In the genomic region with DNA sequence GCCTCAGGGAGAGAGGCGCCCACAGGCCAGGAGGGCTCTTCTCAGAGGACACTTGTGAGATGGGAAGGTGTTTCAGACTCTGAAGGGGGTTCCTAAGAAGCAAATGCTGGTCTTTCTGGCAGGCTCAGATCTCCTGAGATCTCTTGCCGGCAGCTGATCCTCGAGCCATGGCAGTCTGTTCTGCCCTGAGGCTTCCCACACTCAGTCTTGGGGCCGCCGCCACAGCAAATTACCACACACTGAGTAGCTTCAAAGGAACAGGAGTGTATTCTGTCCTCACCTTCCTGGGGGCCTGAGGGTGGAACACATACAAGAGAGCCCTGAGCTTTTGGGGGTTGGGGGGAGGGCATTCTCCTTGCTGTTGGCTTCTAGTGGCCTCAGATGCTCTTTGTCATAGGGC, we compare ENCODE assay signal across 14 mouse cellular contexts. TPM values are rescaled to one million over a fixed set of nuclear protein-coding genes. Genes with fewer than 3 reads are reported as not detected.
A peak's percentile ranks its signal among the peaks of the same experiment; 100 is the strongest.
DNase-seq lines count a peak whose midpoint lies in the region; ATAC-seq and TF ChIP-seq lines count a peak whose summit lies in the region.
"Had no signal": no experiment of that assay in that cellular context is flagged by ENCODE, and none has a peak within 500 bp of the region (broad histone marks: within the 10 kb centered on the region; RNA-seq: fewer than 3 reads in every experiment).

No protein-coding gene starts in this region.

- H3K27me3 ChIP-seq in hindbrain, embryonic 11.5 days (ENCODE audit: control insufficient read depth, insufficient read depth, low read length): no peaks in the 10 kb centered on the region
- H3K27me3 ChIP-seq in midbrain, embryonic 12.5 days: no peaks in the 10 kb centered on the region
- H3K27me3 ChIP-seq: liver, embryonic 13.5 days had no signal

- intact Hi-C loops in left cerebral cortex, adult 2 months (cut with DNase I): loop anchor here (5.0 kb wide), 2 partner anchors 33 to 53 kb away; partner anchors contain the start of gene Rab6b
- intact Hi-C loops in left cerebral cortex, postnatal 14 days (cut with DNase I): no loop called here

- no peaks in the 10 kb centered on the region for H3K9me3 ChIP-seq in hindbrain, embryonic 11.5 days (ENCODE audit: control insufficient read depth, low read length)
- no peaks in the 10 kb centered on the region for H3K9me3 ChIP-seq in midbrain, embryonic 12.5 days
- H3K9me3 ChIP-seq: limb, embryonic 10.5 days; liver, embryonic 13.5 days had no signal

- 49% methylated on average over 5 of the region's 5 CpGs for WGBS in hindbrain, embryonic 11.5 days
- 45% methylated on average over 5 of the region's 5 CpGs for WGBS in midbrain, embryonic 12.5 days

- H3K4me1 ChIP-seq in hindbrain, embryonic 11.5 days (replicated peaks; ENCODE audit: control insufficient read depth, insufficient read depth, low read length): peaks cover 8% of the 10 kb centered on the region
- H3K4me1 ChIP-seq in midbrain, embryonic 12.5 days: peaks cover 50% of the 10 kb centered on the region
- H3K4me1 ChIP-seq: liver, embryonic 13.5 days had no signal

- TF ChIP-seq CTCF in left cerebral cortex, adult 2 months (IDR thresholded peaks at IDR 0.05): no peak

- H3K9ac ChIP-seq in hindbrain, embryonic 11.5 days (ENCODE audit: low read depth, low read length): no peak overlapping the region
- H3K9ac ChIP-seq in midbrain, embryonic 12.5 days (replicated peaks): no peak overlapping the region
- H3K9ac ChIP-seq: liver, embryonic 13.5 days had no signal

- ATAC-seq in hindbrain, embryonic 11.5 days (ENCODE audit: low FRiP score): no peak
- ATAC-seq in midbrain, embryonic 12.5 days (ENCODE audit: low FRiP score, low read depth): no peak
- ATAC-seq: intestine, embryonic 16.5 days had no signal

- H3K27ac ChIP-seq in left cerebral cortex, adult 2 months: peak overlapping the region; percentile 48; the same call in 1 of the 2 replicates
- peak overlapping the region; percentile 37 for H3K27ac ChIP-seq in hindbrain, embryonic 11.5 days (ENCODE audit: low read depth, low read length)
- peak overlapping the region; percentile 69 for H3K27ac ChIP-seq in midbrain, embryonic 12.5 days (replicated peaks)
- H3K27ac ChIP-seq: limb, embryonic 10.5 days; liver, embryonic 13.5 days had no signal

- DNase-seq in left cerebral cortex, adult 2 months (ENCODE audit: extremely low spot score in 1 of 2, low spot score in 2 of 2): no peak
- no peak for DNase-seq in left cerebral cortex, postnatal 14 days (ENCODE audit: low spot score in 2 of 2)
- DNase-seq in hindbrain, embryonic 11.5 days (ENCODE audit: low spot score): no peak
- no peak for DNase-seq in right cerebral cortex, adult 2 months (ENCODE audit: low spot score in 2 of 2)
- DNase-seq in layer of hippocampus, adult 18-20 months (ENCODE audit: low spot score in 2 of 2): no peak
- DNase-seq in spleen, postnatal 4 days (ENCODE audit: low spot score in 2 of 2): no peak
- DNase-seq: cerebellum, adult 8-10 months; heart, adult 18-20 months; kidney, postnatal 25 days; liver, embryonic 13.5 days; right cerebral cortex, postnatal 4 days had no signal

- no peak overlapping the region for H3K4me3 ChIP-seq in left cerebral cortex, adult 2 months
- no peak overlapping the region for H3K4me3 ChIP-seq in hindbrain, embryonic 11.5 days (ENCODE audit: low read depth, low read length)
- H3K4me3 ChIP-seq in midbrain, embryonic 12.5 days: no peak overlapping the region
- H3K4me3 ChIP-seq: limb, embryonic 10.5 days; liver, embryonic 13.5 days had no signal

- H3K36me3 ChIP-seq in hindbrain, embryonic 11.5 days (ENCODE audit: control insufficient read depth, insufficient read depth, low read length): no peaks in the 10 kb centered on the region
- H3K36me3 ChIP-seq in midbrain, embryonic 12.5 days: peaks cover 35% of the 10 kb centered on the region
- H3K36me3 ChIP-seq: limb, embryonic 10.5 days; liver, embryonic 13.5 days had no signal

- H3K4me2 ChIP-seq in hindbrain, embryonic 11.5 days (replicated peaks; ENCODE audit: low read depth, low read length): no peak overlapping the region
- no peak overlapping the region for H3K4me2 ChIP-seq in midbrain, embryonic 12.5 days (replicated peaks)
- H3K4me2 ChIP-seq: liver, embryonic 13.5 days had no signal

RNA-seq across cellular contexts. Expression of gene Rab6b, which starts 33.8 kb away (rescaled TPM):
- total RNA-seq in left cerebral cortex, adult 2 months (2021): 100 to 1,000 TPM; 605 to 610 TPM
- total RNA-seq in left cerebral cortex, postnatal 14 days (2021): 100 to 1,000 TPM; 657 to 676 TPM
- 24.1 and 24.2 TPM in 2 replicates for polyA plus RNA-seq in hindbrain, embryonic 11.5 days (2014; fragmentation: Nextera tagmentation; extraction: Ambion mirVana)
- 38.2 and 47.2 TPM in 2 replicates for polyA plus RNA-seq in midbrain, embryonic 12.5 days (2016; fragmentation: Nextera tagmentation; extraction: Ambion mirVana)
- total RNA-seq in layer of hippocampus, adult 18-20 months (2021): 100 to 1,000 TPM; 431 to 437 TPM

RNA-seq across cellular contexts. Expression of gene Srprb, which starts 56.6 kb away (rescaled TPM):
- 10 to 100 TPM; 17.6 to 20.5 TPM for total RNA-seq in left cerebral cortex, adult 2 months (2021)
- 10 to 100 TPM; 18.1 to 18.5 TPM for total RNA-seq in left cerebral cortex, postnatal 14 days (2021)
- 55.0 and 59.4 TPM in 2 replicates for polyA plus RNA-seq in hindbrain, embryonic 11.5 days (2014; fragmentation: Nextera tagmentation; extraction: Ambion mirVana)
- 55.2 and 55.5 TPM in 2 replicates for polyA plus RNA-seq in midbrain, embryonic 12.5 days (2016; fragmentation: Nextera tagmentation; extraction: Ambion mirVana)
- 10 to 100 TPM; 21.1 to 21.7 TPM for total RNA-seq in layer of hippocampus, adult 18-20 months (2021)
